Comparison of ENCODE assay signal across 11 mouse cellular contexts in genomic region chr11:60940501-60940900, GRCm38 (mm10). TPM values are rescaled to one million over a fixed set of nuclear protein-coding genes. Genes with fewer than 3 reads are reported as not detected.
DNase-seq lines count a peak whose midpoint lies in the region; ATAC-seq and TF ChIP-seq lines count a peak whose summit lies in the region.
"Had no signal": no experiment of that assay in that cellular context is flagged by ENCODE, and none has a peak within 500 bp of the region (broad histone marks: within the 10 kb centered on the region; RNA-seq: fewer than 3 reads in every experiment).

No protein-coding gene starts in this region.

- H3K36me3 ChIP-seq in kidney, postnatal 0 days (ENCODE audit: insufficient read depth, low read length) = peaks cover 27% of the 10 kb centered on the region
- no peaks in the 10 kb centered on the region for H3K36me3 ChIP-seq in midbrain, embryonic 11.5 days (ENCODE audit: control insufficient read depth, insufficient read depth, low read length)
- peaks cover 14% of the 10 kb centered on the region; the same call in 1 of the 2 replicates for H3K36me3 ChIP-seq in midbrain, embryonic 15.5 days (replicated peaks)

- peak overlapping the region; percentile 88 for H3K27ac ChIP-seq in kidney, postnatal 0 days
- H3K27ac ChIP-seq in midbrain, embryonic 11.5 days (ENCODE audit: low read depth, low read length) = no peak overlapping the region
- no peak overlapping the region for H3K27ac ChIP-seq in midbrain, embryonic 15.5 days

- H3K9ac ChIP-seq in kidney, postnatal 0 days (ENCODE audit: low read depth, low read length) = peak overlapping the region; percentile 32; the same call in 1 of the 2 replicates
- H3K9ac ChIP-seq in midbrain, embryonic 11.5 days (ENCODE audit: low read length) = no peak overlapping the region
- no peak overlapping the region for H3K9ac ChIP-seq in midbrain, embryonic 15.5 days

- peaks cover 44% of the 10 kb centered on the region for H3K4me1 ChIP-seq in kidney, postnatal 0 days (replicated peaks; ENCODE audit: insufficient read depth, low read length)
- H3K4me1 ChIP-seq in midbrain, embryonic 11.5 days (ENCODE audit: control insufficient read depth, insufficient read depth, low read length) = no peaks in the 10 kb centered on the region
- H3K4me1 ChIP-seq in midbrain, embryonic 15.5 days = no peaks in the 10 kb centered on the region

- H3K27me3 ChIP-seq in kidney, postnatal 0 days (ENCODE audit: insufficient read depth, low read length) = no peaks in the 10 kb centered on the region
- no peaks in the 10 kb centered on the region for H3K27me3 ChIP-seq in midbrain, embryonic 11.5 days (ENCODE audit: control insufficient read depth, insufficient read depth, low read length)
- H3K27me3 ChIP-seq in midbrain, embryonic 15.5 days (replicated peaks) = no peaks in the 10 kb centered on the region

- TF ChIP-seq CTCF in kidney, postnatal 0 days (IDR thresholded peaks at IDR 0.05; ENCODE audit: low read depth) = no peak

- H3K4me2 ChIP-seq in kidney, postnatal 0 days (ENCODE audit: low read length) = no peak overlapping the region
- no peak overlapping the region for H3K4me2 ChIP-seq in midbrain, embryonic 11.5 days
- H3K4me2 ChIP-seq in midbrain, embryonic 15.5 days = no peak overlapping the region

- no peaks in the 10 kb centered on the region for H3K9me3 ChIP-seq in kidney, postnatal 0 days (replicated peaks; ENCODE audit: low read length)
- H3K9me3 ChIP-seq in midbrain, embryonic 11.5 days (ENCODE audit: control insufficient read depth, low read length) = no peaks in the 10 kb centered on the region
- H3K9me3 ChIP-seq in midbrain, embryonic 15.5 days = no peaks in the 10 kb centered on the region

- no peak overlapping the region for H3K4me3 ChIP-seq in kidney, postnatal 0 days (replicated peaks; ENCODE audit: low read depth, low read length)
- H3K4me3 ChIP-seq in midbrain, embryonic 11.5 days (ENCODE audit: low read depth, low read length) = no peak overlapping the region
- no peak overlapping the region for H3K4me3 ChIP-seq in midbrain, embryonic 15.5 days

- no peak for ATAC-seq in kidney, postnatal 0 days (replicated peaks; ENCODE audit: low FRiP score, low read depth)
- ATAC-seq in midbrain, embryonic 11.5 days (ENCODE audit: low FRiP score) = no peak
- ATAC-seq in midbrain, embryonic 15.5 days (replicated peaks) = no peak
- ATAC-seq: inflammation-experienced regulatory T-cells, adult 6 months had no signal

- 64% methylated on average over 5 of the region's 5 CpGs for WGBS in kidney, postnatal 0 days
- 88% methylated on average over 5 of the region's 5 CpGs for WGBS in midbrain, embryonic 11.5 days
- WGBS in midbrain, embryonic 15.5 days = 86% methylated on average over 5 of the region's 5 CpGs

- DNase-seq in adrenal gland, adult 2 months = peak; percentile 1
- DNase-seq in adrenal gland, postnatal 25 days = no peak
- no peak for DNase-seq in kidney, postnatal 0 days (ENCODE audit: low spot score)
- DNase-seq in kidney, postnatal 14 days = no peak
- DNase-seq in midbrain, embryonic 11.5 days (ENCODE audit: low spot score, missing footprints) = peak; percentile 51
- no peak for DNase-seq in left cerebral cortex, adult 11 months (ENCODE audit: low spot score)
- DNase-seq in urinary bladder, postnatal 10 days (ENCODE audit: low spot score) = no peak
- DNase-seq: cerebellum, postnatal 10 days; thymus, postnatal 4 days had no signal

RNA-seq across cellular contexts. Expression of gene Map2k3, which starts 8.7 kb away (rescaled TPM):
- 100 to 1,000 TPM in 1 of 2 experiments, 10 to 100 TPM in 1; 91.3 to 101 TPM for total RNA-seq in adrenal gland, adult 2 months (2021)
- polyA plus RNA-seq in adrenal gland, adult 2 months (2012; rRNA removed) = 110 and 145 TPM in 2 replicates
- 128 and 161 TPM in 2 replicates for total RNA-seq in adrenal gland, postnatal 25 days (2021)
- 83.5 and 90.1 TPM in 2 replicates for polyA plus RNA-seq in kidney, postnatal 0 days (2015; fragmentation: Nextera tagmentation; extraction: Ambion mirVana)
- 34.2 and 37.4 TPM in 2 replicates for polyA plus RNA-seq in midbrain, embryonic 11.5 days (2014; fragmentation: Nextera tagmentation; extraction: Ambion mirVana)
- polyA plus RNA-seq in midbrain, embryonic 15.5 days (2015; fragmentation: Nextera tagmentation; extraction: Ambion mirVana) = 32.0 and 34.0 TPM in 2 replicates

RNA-seq across cellular contexts. Expression of gene Natd1, which starts 26.0 kb away (rescaled TPM):
- 10 to 100 TPM; 17.7 to 20.1 TPM for total RNA-seq in adrenal gland, adult 2 months (2021)
- polyA plus RNA-seq in adrenal gland, adult 2 months (2012; rRNA removed) = 38.3 and 40.9 TPM in 2 replicates
- total RNA-seq in adrenal gland, postnatal 25 days (2021) = 21.5 and 27.5 TPM in 2 replicates
- 20.7 and 21.1 TPM in 2 replicates for polyA plus RNA-seq in kidney, postnatal 0 days (2015; fragmentation: Nextera tagmentation; extraction: Ambion mirVana)
- polyA plus RNA-seq in midbrain, embryonic 11.5 days (2014; fragmentation: Nextera tagmentation; extraction: Ambion mirVana) = 18.3 and 24.3 TPM in 2 replicates
- polyA plus RNA-seq in midbrain, embryonic 15.5 days (2015; fragmentation: Nextera tagmentation; extraction: Ambion mirVana) = 31.6 and 39.2 TPM in 2 replicates

Comparison
In these comparisons a context has a peak if more than half of its experiments do, and no peak if none do; other contexts are left out.
1. DNase-seq: peak in adrenal gland, adult 2 months (single experiment) and midbrain, embryonic 11.5 days (single experiment); none in adrenal gland, postnatal 25 days (single experiment), kidney, postnatal 0 days (single experiment), kidney, postnatal 14 days (single experiment), left cerebral cortex, adult 11 months (single experiment) and urinary bladder, postnatal 10 days (single experiment).